18 mouse cellular contexts compared by ENCODE assay signal in the genomic region with DNA sequence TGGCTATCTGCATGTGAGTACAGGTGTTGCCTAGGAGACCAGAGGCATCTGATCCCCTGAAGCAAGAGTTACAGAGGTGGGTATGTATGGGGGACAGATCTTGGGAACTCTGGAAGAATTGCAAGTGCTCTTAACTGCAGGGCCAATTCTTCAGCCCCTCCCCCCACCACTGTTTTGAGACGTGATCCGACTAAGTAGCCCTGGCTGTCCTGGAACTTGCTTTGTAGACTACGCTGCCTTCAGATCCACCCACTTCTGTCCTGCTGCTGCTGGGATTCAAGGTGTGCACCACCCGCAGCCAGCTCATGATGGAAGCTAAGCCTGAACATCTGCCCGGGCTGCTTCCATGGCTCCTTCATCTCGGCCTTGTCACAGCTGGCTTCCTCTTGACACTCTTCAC.
"Had no signal": no experiment of that assay in that cellular context is flagged by ENCODE, and none has a peak within 500 bp of the region (broad histone marks: within the 10 kb centered on the region; RNA-seq: fewer than 3 reads in every experiment).

No protein-coding gene starts in this region.

- ATAC-seq: liver, postnatal 0 days; midbrain, embryonic 13.5 days; midbrain, embryonic 15.5 days had no signal

- H3K4me3 ChIP-seq: liver, embryonic 15.5 days; lung, embryonic 15.5 days; midbrain, embryonic 10.5 days; midbrain, embryonic 13.5 days; midbrain, embryonic 15.5 days; neural tube, embryonic 12.5 days; stomach, embryonic 15.5 days had no signal

- H3K27ac ChIP-seq: liver, embryonic 15.5 days; lung, embryonic 15.5 days; midbrain, embryonic 10.5 days; midbrain, embryonic 13.5 days; midbrain, embryonic 15.5 days; neural tube, embryonic 12.5 days; stomach, embryonic 15.5 days; stomach, postnatal 0 days had no signal

- H3K4me1 ChIP-seq: liver, embryonic 15.5 days had no signal

- H3K9me3 ChIP-seq: liver, embryonic 15.5 days; lung, embryonic 15.5 days; midbrain, embryonic 10.5 days; midbrain, embryonic 13.5 days; midbrain, embryonic 15.5 days; neural tube, embryonic 12.5 days; stomach, embryonic 15.5 days had no signal

- H3K4me2 ChIP-seq: liver, embryonic 15.5 days; lung, embryonic 15.5 days; midbrain, embryonic 13.5 days; midbrain, embryonic 15.5 days; neural tube, embryonic 12.5 days; stomach, embryonic 15.5 days had no signal

- DNase-seq: liver, postnatal 0 days; lung, adult 2 months; lung, postnatal 10 days; lung, postnatal 4 days; retina, postnatal 1 day; right cerebral cortex, adult 18-20 months; right cerebral cortex, postnatal 14 days; thymus, adult 18-20 months; thymus, postnatal 14 days; thymus, postnatal 36 days had no signal

- H3K9ac ChIP-seq: liver, embryonic 15.5 days; liver, postnatal 0 days; lung, embryonic 15.5 days; midbrain, embryonic 13.5 days; midbrain, embryonic 15.5 days; neural tube, embryonic 12.5 days; stomach, embryonic 15.5 days had no signal

- H3K36me3 ChIP-seq: liver, embryonic 15.5 days; lung, embryonic 15.5 days; midbrain, embryonic 10.5 days; midbrain, embryonic 13.5 days; midbrain, embryonic 15.5 days; neural tube, embryonic 12.5 days; stomach, embryonic 15.5 days had no signal
